Mouse (Mus musculus) cerebellum, adult 2 months (tissue): Measurements from ENCODE around the gene Gda.
A peak's percentile ranks its signal among the peaks of the same experiment; 100 is the strongest.

ENCODE experiments used
- CTCF ChIP-seq: fragments of 200-500 bp; IDR thresholded peaks from 2 replicates; pipeline ENCODE4 v1.5.1; 2011; ENCODE audit warnings: low read depth, mild to moderate bottlenecking, control low read depth, low read length, moderate library complexity, borderline replicate concordance; ENCODE audit not compliant: insufficient read depth
- POLR2A ChIP-seq: fragments of 200-500 bp; IDR thresholded peaks from 2 replicates; pipeline ENCODE4 v1.6.1; 2011; ENCODE audit warnings: low read length, control low read depth, borderline replicate concordance; ENCODE audit not compliant: insufficient read depth

DNA sequence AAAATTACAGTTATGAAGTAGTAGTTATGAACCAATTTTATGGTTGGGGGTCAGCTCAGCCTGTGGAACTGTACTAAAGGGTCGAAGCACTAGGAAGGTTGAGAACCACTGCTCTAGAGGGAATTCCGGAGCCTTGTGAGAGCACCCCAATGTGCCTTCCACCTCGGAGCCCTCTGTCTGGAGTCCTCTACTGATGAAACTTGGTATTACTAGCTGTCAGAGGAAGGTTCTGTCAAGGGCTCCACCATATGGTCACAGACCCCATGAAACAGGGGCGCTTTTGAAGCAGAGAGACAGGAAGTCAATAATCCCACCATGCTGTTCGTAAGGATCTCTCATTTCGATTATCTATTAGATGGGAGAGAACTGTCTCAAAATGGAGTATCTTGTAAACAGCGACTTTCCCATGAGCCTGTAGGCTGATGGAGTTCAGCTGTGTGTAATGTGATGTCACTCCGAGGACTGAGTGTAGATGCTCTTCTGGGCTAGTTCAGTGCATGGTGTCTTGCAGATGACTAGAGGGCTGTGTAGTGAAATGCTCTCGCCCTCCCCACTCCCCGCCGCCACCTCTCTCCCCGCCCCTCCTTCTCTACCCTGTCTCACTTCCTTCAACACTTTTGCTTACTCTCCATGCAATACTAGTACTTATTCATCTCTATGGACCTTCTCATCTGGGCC, 100.7 kb downstream of the Gda start:
- TF ChIP-seq CTCF: peak; percentile 13; the same call in 1 of the 2 replicates
- TF ChIP-seq POLR2A: no peak
